8 mouse cellular contexts compared by ENCODE assay signal in genomic region chr4:147904313-147905089, GRCm38 (mm10). TPM values are rescaled to one million over a fixed set of nuclear protein-coding genes. Genes with fewer than 3 reads are reported as not detected.
A peak's percentile ranks its signal among the peaks of the same experiment; 100 is the strongest.
DNase-seq lines count a peak whose midpoint lies in the region; ATAC-seq and TF ChIP-seq lines count a peak whose summit lies in the region.

TSS of gene Mfn2 (minus strand) at chr4:147904704.

- DNase-seq in A20 (ENCODE audit: low read depth, low spot score), result peak; percentile 94
- peak; percentile 90 to 94 for DNase-seq in heart, adult 9 months (ENCODE audit: low spot score in 2 of 2)
- DNase-seq in monocyte, adult 2 months (ENCODE audit: low read depth in 1 of 2, low spot score in 2 of 2), result peak; percentile 52 to 82
- peak; percentile 83 to 88 for DNase-seq in spleen, postnatal 36 days (ENCODE audit: low spot score in 2 of 2)

- no peak for TF ChIP-seq CTCF in bone marrow macrophage, adult 2 months (IDR thresholded peaks at IDR 0.05; ENCODE audit: low read depth, low read length)
- TF ChIP-seq CTCF in embryonic fibroblast, embryonic 13.5 days (IDR thresholded peaks at IDR 0.05; ENCODE audit: borderline replicate concordance, insufficient read depth, low read length), result no peak

- WGBS in kidney, embryonic 14.5 days, result under 1% methylated on average over 55 of the region's 59 CpGs
- 0% methylated on average over 46 of the region's 59 CpGs for WGBS in limb, embryonic 15.5 days

- H3K9me3 ChIP-seq in kidney, embryonic 14.5 days (ENCODE audit: control insufficient read depth, low read length), result no peaks in the 10 kb centered on the region
- H3K9me3 ChIP-seq in limb, embryonic 15.5 days, result no peaks in the 10 kb centered on the region

- peak within 1 kb of the TSS; percentile 56 for H3K4me2 ChIP-seq in kidney, embryonic 14.5 days (replicated peaks; ENCODE audit: low read depth, low read length)
- H3K4me2 ChIP-seq in limb, embryonic 15.5 days, result peak within 1 kb of the TSS; percentile 71

- H3K27ac ChIP-seq in bone marrow macrophage, adult 2 months (ENCODE audit: insufficient read depth, low read depth, low read length), result peak within 1 kb of the TSS; percentile 67
- H3K27ac ChIP-seq in embryonic fibroblast, embryonic 13.5 days (ENCODE audit: insufficient read depth, low read length), result peak within 1 kb of the TSS; percentile 72
- peak within 1 kb of the TSS; percentile 89 for H3K27ac ChIP-seq in kidney, embryonic 14.5 days (ENCODE audit: low read depth, low read length)
- H3K27ac ChIP-seq in limb, embryonic 15.5 days, result peak within 1 kb of the TSS; percentile 86

- peak; percentile 79 for TF ChIP-seq POLR2A in bone marrow macrophage, adult 2 months (IDR thresholded peaks at IDR 0.05; ENCODE audit: borderline replicate concordance, low read depth, low read length)
- peak; percentile 64; the same call in 1 of the 2 replicates for TF ChIP-seq POLR2A in embryonic fibroblast, embryonic 13.5 days (IDR thresholded peaks at IDR 0.05; ENCODE audit: low read depth, low read length)

- peaks cover 11% of the 10 kb centered on the region for H3K4me1 ChIP-seq in bone marrow macrophage, adult 2 months (ENCODE audit: control insufficient read depth, insufficient read depth, low read length)
- H3K4me1 ChIP-seq in embryonic fibroblast, embryonic 13.5 days (ENCODE audit: control insufficient read depth, insufficient read depth, low read length), result peaks cover 12% of the 10 kb centered on the region; the same call in 1 of the 2 replicates
- H3K4me1 ChIP-seq in kidney, embryonic 14.5 days (ENCODE audit: control insufficient read depth, insufficient read depth, low read length), result no peaks in the 10 kb centered on the region
- H3K4me1 ChIP-seq in limb, embryonic 15.5 days, result peaks cover 15% of the 10 kb centered on the region

- ATAC-seq in kidney, embryonic 14.5 days (ENCODE audit: low FRiP score, low TSS enrichment), result peak; percentile 97
- peak; percentile 91 for ATAC-seq in limb, embryonic 15.5 days (ENCODE audit: insufficient number of reproducible peaks, low FRiP score, low TSS enrichment, low read depth)

- peaks cover 25% of the 10 kb centered on the region for H3K36me3 ChIP-seq in kidney, embryonic 14.5 days (ENCODE audit: control insufficient read depth, insufficient read depth, low read length)
- peaks cover 34% of the 10 kb centered on the region for H3K36me3 ChIP-seq in limb, embryonic 15.5 days

- H3K4me3 ChIP-seq in bone marrow macrophage, adult 2 months (ENCODE audit: insufficient read depth, low read length), result peak within 1 kb of the TSS; percentile 78
- H3K4me3 ChIP-seq in embryonic fibroblast, embryonic 13.5 days (ENCODE audit: insufficient read depth, low read length), result peak within 1 kb of the TSS; percentile 70
- peak within 1 kb of the TSS; percentile 90 for H3K4me3 ChIP-seq in kidney, embryonic 14.5 days (ENCODE audit: low read length)
- peak within 1 kb of the TSS; percentile 91 for H3K4me3 ChIP-seq in limb, embryonic 15.5 days

- peak within 1 kb of the TSS; percentile 90 for H3K9ac ChIP-seq in kidney, embryonic 14.5 days (ENCODE audit: low read depth, low read length)
- H3K9ac ChIP-seq in limb, embryonic 15.5 days, result peak within 1 kb of the TSS; percentile 87

- no peaks in the 10 kb centered on the region for H3K27me3 ChIP-seq in kidney, embryonic 14.5 days (ENCODE audit: control insufficient read depth, insufficient read depth, low read length)
- H3K27me3 ChIP-seq in limb, embryonic 15.5 days, result no peaks in the 10 kb centered on the region

RNA-seq across cellular contexts. Expression of gene Mfn2, which starts in this region (rescaled TPM):
- 21.6 and 25.6 TPM in 2 replicates for polyA plus RNA-seq in bone marrow macrophage, adult 2 months (2012; ENCODE audit: insufficient read depth, insufficient read length, missing spikeins)
- 55.3 and 60.2 TPM in 2 replicates for polyA plus RNA-seq in embryonic fibroblast, embryonic 13.5 days (2011; ENCODE audit: insufficient read length, low read depth, missing spikeins)
- 12.1 and 31.0 TPM in 2 replicates for polyA plus RNA-seq in kidney, embryonic 14.5 days (2014; fragmentation: Nextera tagmentation; extraction: Ambion mirVana)
- polyA plus RNA-seq in limb, embryonic 15.5 days (2015; fragmentation: Nextera tagmentation; extraction: Ambion mirVana), result 37.8 and 42.5 TPM in 2 replicates

Comparison
In these comparisons a context has a peak if more than half of its experiments do, and no peak if none do; other contexts are left out.
1. Peak in every context shown above with its lines: DNase-seq, ATAC-seq, H3K4me3 ChIP-seq and H3K27ac ChIP-seq.